Mouse (Mus musculus) stomach, embryonic 15.5 days (tissue): ENCODE results near the gene Atp5s. TPM values are rescaled to one million over a fixed set of nuclear protein-coding genes. Genes with fewer than 3 reads are reported as not detected.

ENCODE experiments used
- ATAC-seq: fragments of 200-750 bp; cut with Nextera tagmentation; 2 replicates; pipeline ENCODE4 v1.8.0; 2017; ENCODE audit warnings: low read depth, moderate number of reproducible peaks, moderate TSS enrichment; ENCODE audit not compliant: insufficient read depth, low FRiP score
- H3K27ac ChIP-seq: fragments of 300-500 bp; sonication (generic); 2 replicates; pipeline ENCODE4 v1.5.1; 2015; ENCODE audit warnings: mild to moderate bottlenecking, inconsistent platforms
- H3K27me3 ChIP-seq: fragments of 300-500 bp; sonication (generic); replicated peaks from 2 replicates; pipeline ENCODE4 v1.6.1; 2015; ENCODE audit warnings: inconsistent platforms
- H3K36me3 ChIP-seq: fragments of 300-500 bp; sonication (generic); 2 replicates; pipeline ENCODE4 v1.6.1; 2015; ENCODE audit warnings: inconsistent platforms
- H3K4me1 ChIP-seq: fragments of 300-500 bp; sonication (generic); 2 replicates; pipeline ENCODE4 v1.6.1; 2015; ENCODE audit warnings: inconsistent platforms
- H3K4me2 ChIP-seq: fragments of 300-500 bp; sonication (generic); 2 replicates; pipeline ENCODE4 v1.6.1; 2015; ENCODE audit warnings: mild to moderate bottlenecking, inconsistent platforms
- H3K4me3 ChIP-seq: fragments of 300-500 bp; sonication (generic); replicated peaks from 2 replicates; pipeline ENCODE4 v1.5.1; 2015; ENCODE audit warnings: inconsistent platforms
- H3K9ac ChIP-seq: fragments of 300-500 bp; sonication (generic); 2 replicates; pipeline ENCODE4 v1.6.1; 2015; ENCODE audit warnings: inconsistent platforms
- H3K9me3 ChIP-seq: fragments of 300-500 bp; sonication (generic); 2 replicates; pipeline ENCODE4 v1.6.1; 2016; ENCODE audit warnings: inconsistent platforms
- WGBS: fragments of 180-500 bp; shearing (Covaris S2); methylation state at CpG from one replicate; pipeline ENCODE4 v1.1.7; 2015; 5-methylcytosine and 5-hydroxymethylcytosine counted together
- microRNA counts: library from miRNA; unstranded; fragments of <30 nt; microRNA quantifications from one replicate; lab custom pipeline; 2016
- microRNA-seq: library from miRNA; unstranded; fragments of <30 nt; microRNA quantifications from one replicate; pipeline ENCODE4, GENCODE M21; 2016
- polyA plus RNA-seq: library from polyadenylated mRNA; unstranded; fragments of >200 nt; fragmentation: Nextera tagmentation; extraction: Ambion mirVana; gene quantifications from 2 replicates; pipeline ENCODE4 v1.2.1, GENCODE M21; 2015

Atp5s gene
- polyA plus RNA-seq, 1 experiment from 2014 or later: 28.2 TPM

GRCm38 (mm10) chr12:69785471-69785870 lies 60.7 kb downstream of the Atp5s start:
- no peak overlapping the region for H3K27ac ChIP-seq
- H3K9ac ChIP-seq: no peak overlapping the region

GRCm38 (mm10) chr12:69788380-69788779 lies 63.6 kb downstream of the Atp5s start:
- ATAC-seq: no peak
- WGBS: 69% methylated on average over 5 of the region's 5 CpGs
- no peaks in the 10 kb centered on the region for H3K36me3 ChIP-seq
- H3K27me3 ChIP-seq: no peaks in the 10 kb centered on the region; the same call in 1 of the 2 replicates
- no peak overlapping the region for H3K27ac ChIP-seq
- H3K4me3 ChIP-seq: no peak overlapping the region
- H3K4me1 ChIP-seq: peaks cover 13% of the 10 kb centered on the region
- no peak overlapping the region for H3K4me2 ChIP-seq
- no peaks in the 10 kb centered on the region for H3K9me3 ChIP-seq
- no peak overlapping the region for H3K9ac ChIP-seq

More at GRCm38 (mm10) chr12:69785471-69785870, 60.7 kb downstream of the Atp5s start:
- no peak for ATAC-seq
- no peaks in the 10 kb centered on the region for H3K9me3 ChIP-seq
- WGBS: 78% methylated on average over 9 of the region's 9 CpGs
- no peak overlapping the region for H3K4me2 ChIP-seq
- H3K4me1 ChIP-seq: peaks cover 7% of the 10 kb centered on the region; the same call in 1 of the 2 replicates
- H3K4me3 ChIP-seq: no peak overlapping the region
- no peaks in the 10 kb centered on the region for H3K36me3 ChIP-seq
- no peaks in the 10 kb centered on the region; the same call in 1 of the 2 replicates for H3K27me3 ChIP-seq

- peaks cover 13% of the 10 kb centered on the region for H3K4me1 ChIP-seq
- no peaks in the 10 kb centered on the region for H3K9me3 ChIP-seq
- H3K4me2 ChIP-seq: peak overlapping the region; percentile 99
- ATAC-seq: peak; percentile 41; the same call in 1 of the 2 replicates
- H3K36me3 ChIP-seq: no peaks in the 10 kb centered on the region
- peak overlapping the region; percentile 55 for H3K4me3 ChIP-seq
- H3K9ac ChIP-seq: peak overlapping the region; percentile 32; the same call in 1 of the 2 replicates
- no peak overlapping the region for H3K27ac ChIP-seq
- 34% methylated on average over 27 of the region's 27 CpGs for WGBS
- H3K27me3 ChIP-seq: no peaks in the 10 kb centered on the region; the same call in 1 of the 2 replicates
Measured at GRCm38 (mm10) chr12:69789766-69790529, 65.2 kb downstream of the Atp5s start.

DNA sequence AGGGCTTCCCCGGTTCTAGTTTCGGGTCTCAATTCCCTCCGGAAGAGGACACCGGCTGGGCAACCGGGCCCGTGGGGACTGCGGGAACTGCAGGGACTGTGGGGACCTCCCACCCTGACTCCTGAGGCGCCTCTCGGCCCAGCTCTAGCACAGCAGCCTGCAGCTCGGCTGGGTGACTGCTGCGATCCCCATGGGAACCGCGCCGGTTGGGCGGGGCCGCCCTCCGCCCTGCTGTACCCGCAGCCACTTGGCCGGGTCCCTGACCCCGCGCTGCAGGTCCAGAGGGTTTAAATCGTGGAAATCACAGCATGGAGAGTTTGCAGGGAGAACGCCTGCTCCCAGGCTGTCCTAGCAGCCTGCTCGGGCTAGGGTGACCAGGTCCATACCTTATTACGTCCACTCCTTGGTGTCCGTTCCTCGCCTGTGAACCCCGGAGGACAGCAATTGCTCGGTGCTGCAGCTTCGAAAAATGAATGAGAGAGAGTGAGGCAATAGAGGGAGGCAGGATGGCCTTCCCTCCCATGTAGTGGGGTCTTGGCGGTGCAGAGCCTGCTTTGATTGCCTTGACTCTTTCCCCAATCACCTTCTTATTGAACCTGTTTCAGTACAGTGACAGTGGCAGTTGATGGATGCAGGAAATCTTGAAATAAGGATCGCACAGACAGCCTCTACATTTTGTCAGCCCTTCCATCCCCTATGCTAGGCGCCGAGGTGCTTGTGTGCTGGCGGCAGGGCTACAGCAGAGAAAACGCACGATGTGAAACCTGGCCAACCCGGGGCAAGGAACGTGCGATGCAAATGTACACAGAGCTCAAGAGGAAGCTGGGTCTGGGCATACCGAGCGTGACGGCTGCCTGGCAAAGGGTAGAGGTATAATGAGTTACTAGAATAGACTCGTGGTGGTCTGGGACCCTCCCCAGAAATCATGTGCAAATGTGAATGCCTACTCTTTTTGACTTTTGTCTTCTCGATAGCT lies 66.1 kb downstream of the Atp5s start, which contains the start of gene Cdkl1:
TSS of gene Cdkl1 (minus strand) at position 738 of the 976 bp plus-strand sequence.
- no peaks in the 10 kb centered on the region for H3K9me3 ChIP-seq
- H3K4me1 ChIP-seq: peaks cover 13% of the 10 kb centered on the region
- peak within 1 kb of the TSS; percentile 99 for H3K4me2 ChIP-seq
- H3K27ac ChIP-seq: 0 out of 2 replicates have a peak within 1 kb of the TSS, but pooled peaks have one; percentile 12
- ATAC-seq: peak; percentile 90
- 2% methylated on average over 45 of the region's 45 CpGs for whole genome bisulfite sequencing
- H3K4me3 ChIP-seq: peak within 1 kb of the TSS; percentile 55
- peak within 1 kb of the TSS; percentile 32; the same call in 1 of the 2 replicates for H3K9ac ChIP-seq
- H3K36me3 ChIP-seq: no peaks in the 10 kb centered on the region
- no peaks in the 10 kb centered on the region; the same call in 1 of the 2 replicates for H3K27me3 ChIP-seq

MicroRNAs within 50 kb of the gene (microRNA counts, 519-probe panel; counts per million panel counts)
- not detected for microRNA mmu-miR-681 (lab: Ali Mortazavi, UCI)

Small RNA genes lying within 50 kb of the gene (microRNA-seq; reads per million reads assigned to microRNA genes)
- gene Mir681: not detected

Other genes with a start within 250 kb of the Atp5s start
- gene Vcpkmt, start 141.9 kb upstream of the Atp5s start, polyA plus RNA-seq: 27.5 and 29.7 TPM in 2 replicates
- 10.9 and 12.3 TPM in 2 replicates for gene Sos2, start 43.1 kb upstream of the Atp5s start, polyA plus RNA-seq
- gene L2hgdh, start 77 bp upstream of the Atp5s start, polyA plus RNA-seq: 18.3 and 21.2 TPM in 2 replicates
- gene Cdkl1, start 66.3 kb downstream of the Atp5s start, polyA plus RNA-seq: 4.2 and 5.5 TPM in 2 replicates
- 6.9 and 7.1 TPM in 2 replicates for gene Atl1, start 167.7 kb downstream of the Atp5s start, polyA plus RNA-seq
- gene Map4k5, start 168.2 kb downstream of the Atp5s start, polyA plus RNA-seq: 28.7 and 29.6 TPM in 2 replicates